Mouse (Mus musculus) heart, postnatal 14 days (tissue): ENCODE data around the gene Mthfd1l. TPM values are rescaled to one million over a fixed set of nuclear protein-coding genes. Genes with fewer than 3 reads are reported as not detected.
"Not testable (repeated sequence)": the region's sequence is repeated elsewhere in the genome, so short reads cannot be mapped to it uniquely, and the experiment has no call there.

Source experiments
- DNase-seq, 2 experiments: peaks; one replicate each; pipeline ENCODE4 v3.0.0; 2021 to 2022
- intact Hi-C: fragments of 180-260 bp; cut with DNase I; formaldehyde crosslinking; loops from one replicate; pipeline ENCODE4 v1.15.1; 2025
- total RNA-seq, 2 experiments: library from RNA; stranded (reverse); gene quantifications; 2 replicates each; pipeline ENCODE4 v1.2.3; 2021

The Mthfd1l gene
- total RNA-seq, 2 experiments from 2014 or later, result 1.5 to 1.7 TPM

GRCm38 (mm10) chr10:4179049-4179790 lies 206.3 kb downstream of the Mthfd1l start:
- intact Hi-C loops, result no loop called here
- peak; percentile 53 to 69 for DNase-seq

GRCm38 (mm10) chr10:4181953-4182352 lies 209.0 kb downstream of the Mthfd1l start:
- intact Hi-C loops, result no loop called here
- no peak for DNase-seq

- intact Hi-C loops, result no loop called here
- DNase-seq, result no peak
Observed at GRCm38 (mm10) chr10:4182406-4182805, 209.5 kb downstream of the Mthfd1l start.

DNA sequence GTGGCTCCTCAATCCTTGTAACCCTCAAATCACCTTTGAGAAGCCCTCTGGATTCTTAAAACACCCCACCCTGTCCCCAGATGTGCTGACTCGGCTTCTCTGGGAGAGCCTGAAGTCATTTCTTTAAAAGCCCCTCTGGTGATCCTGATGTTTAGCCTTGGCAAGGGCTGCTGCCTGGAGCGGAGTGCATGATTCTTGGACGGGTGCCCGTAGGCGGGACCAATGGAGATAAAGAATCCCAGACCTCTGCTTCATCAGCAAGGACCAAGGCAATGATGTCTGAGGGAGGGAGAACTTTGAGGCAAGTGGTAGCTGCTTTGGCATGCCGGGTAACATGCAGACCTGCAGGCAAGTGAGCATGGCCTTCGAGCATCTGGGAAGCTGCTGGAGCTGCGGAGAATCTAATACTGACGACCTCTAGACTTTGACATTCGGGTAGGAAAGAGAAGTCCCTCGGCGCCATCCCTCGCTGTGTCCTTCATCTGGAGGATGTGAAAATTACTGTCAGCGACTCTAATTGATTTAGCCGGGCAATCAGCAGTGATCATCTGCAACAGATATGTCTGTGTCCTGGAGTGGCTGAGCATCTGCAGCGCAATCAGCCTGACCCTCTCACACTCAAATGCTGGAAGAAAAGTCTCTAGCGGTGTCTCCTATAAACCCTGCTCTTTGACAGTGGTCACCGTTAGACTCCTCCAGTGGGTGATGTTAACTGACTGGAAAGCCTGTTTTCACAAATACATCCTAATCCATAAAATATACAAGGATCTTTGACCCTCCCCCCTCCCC lies 215.9 kb downstream of the Mthfd1l start:
- peak; percentile 75 to 82 for DNase-seq
- intact Hi-C loops, result no loop called here

DNA sequence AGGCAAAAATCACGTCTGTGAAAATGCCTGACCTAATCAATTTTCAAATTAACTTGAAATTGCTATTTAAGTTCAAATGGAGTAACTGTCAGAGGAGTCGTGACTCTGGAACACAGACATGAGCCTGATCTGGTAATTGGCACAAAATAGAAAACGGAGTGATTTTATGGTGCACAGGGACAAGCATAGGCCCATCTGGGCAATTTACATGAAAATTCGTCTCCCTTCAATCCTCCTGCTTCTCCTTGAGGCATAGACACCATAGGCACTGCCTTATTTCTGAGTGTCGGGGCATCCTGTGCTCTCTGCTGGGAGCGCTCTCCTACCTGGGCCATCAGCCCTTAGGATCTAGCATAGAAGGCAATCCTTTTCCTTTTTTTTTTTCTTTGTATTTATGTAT lies 216.5 kb downstream of the Mthfd1l start:
- DNase-seq, result no peak
- intact Hi-C loops, result no loop called here

DNA sequence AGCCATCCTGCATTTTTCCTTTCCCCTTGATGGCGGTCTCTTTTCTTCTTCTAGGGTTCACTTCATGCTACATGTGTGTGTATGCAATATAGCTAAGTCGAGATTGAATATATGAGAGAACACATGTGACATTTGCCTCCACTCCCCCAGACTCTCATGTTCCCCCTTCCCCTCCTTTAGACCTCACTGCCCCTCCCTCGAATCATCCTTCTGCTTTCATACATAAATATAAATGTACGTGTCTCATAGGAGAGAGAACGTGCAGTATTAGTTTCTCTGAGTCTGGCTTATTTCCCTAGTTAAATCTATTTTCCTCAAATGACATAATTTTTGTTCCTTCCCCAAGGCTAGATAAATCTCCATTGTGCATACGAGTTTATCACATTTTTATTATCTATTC lies 226.1 kb downstream of the Mthfd1l start:
- no peak for DNase-seq
- intact Hi-C loops, result no loop called here

- DNase-seq, result no peak
- intact Hi-C loops, result no loop called here
Observed at GRCm38 (mm10) chr10:4199926-4200325, 227.0 kb downstream of the Mthfd1l start.

DNA sequence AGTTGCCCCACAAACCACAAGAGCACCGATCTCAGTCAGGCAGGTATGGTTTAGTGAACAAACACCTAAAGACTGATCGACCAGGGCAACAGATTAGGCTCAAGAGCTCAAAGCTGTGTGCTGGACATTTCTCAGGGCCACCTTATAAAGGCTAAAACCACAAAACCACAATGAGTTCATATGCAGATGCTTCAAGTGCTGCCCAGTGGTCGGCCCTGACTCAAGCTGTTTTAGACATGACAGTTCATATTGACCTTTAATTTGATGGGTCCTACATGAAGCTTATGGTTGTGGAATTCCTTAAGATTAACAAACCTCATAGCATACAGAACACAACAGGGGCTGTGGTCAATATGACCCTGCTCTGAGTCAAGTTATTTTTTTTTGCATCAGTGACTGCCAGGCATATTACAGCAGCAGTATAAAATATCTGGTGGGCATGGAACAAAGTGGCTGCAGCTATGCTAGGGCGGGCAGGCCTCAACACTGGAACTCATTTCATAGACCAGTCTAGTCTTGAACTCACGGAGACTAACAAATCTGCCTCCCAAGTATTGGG lies 227.7 kb downstream of the Mthfd1l start:
- DNase-seq, result no peak
- intact Hi-C loops, result no loop called here

GRCm38 (mm10) chr10:4201141-4201540 lies 228.2 kb downstream of the Mthfd1l start:
- DNase-seq, result no peak
- intact Hi-C loops, result no loop called here

DNA sequence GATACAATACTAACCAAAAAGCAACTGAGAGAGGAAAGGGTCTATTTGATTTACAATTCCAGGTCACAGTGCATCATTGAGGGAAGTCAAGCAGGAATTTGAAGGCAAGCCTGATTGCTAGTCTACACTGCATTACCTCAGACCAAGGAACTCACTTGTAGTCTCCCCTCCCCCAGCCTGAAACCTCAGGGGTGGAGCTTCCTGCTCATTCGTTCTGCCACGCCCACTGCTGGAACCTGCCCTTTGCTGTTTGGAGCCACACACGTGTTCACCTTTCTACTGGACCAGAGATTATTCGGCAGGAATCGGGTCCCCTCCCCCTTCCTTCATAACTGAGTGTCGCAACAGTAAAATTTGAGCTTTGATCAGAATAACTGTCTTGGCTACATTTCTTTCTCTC lies 230.7 kb downstream of the Mthfd1l start:
- DNase-seq, intact Hi-C loops: not testable (repeated sequence)

DNA sequence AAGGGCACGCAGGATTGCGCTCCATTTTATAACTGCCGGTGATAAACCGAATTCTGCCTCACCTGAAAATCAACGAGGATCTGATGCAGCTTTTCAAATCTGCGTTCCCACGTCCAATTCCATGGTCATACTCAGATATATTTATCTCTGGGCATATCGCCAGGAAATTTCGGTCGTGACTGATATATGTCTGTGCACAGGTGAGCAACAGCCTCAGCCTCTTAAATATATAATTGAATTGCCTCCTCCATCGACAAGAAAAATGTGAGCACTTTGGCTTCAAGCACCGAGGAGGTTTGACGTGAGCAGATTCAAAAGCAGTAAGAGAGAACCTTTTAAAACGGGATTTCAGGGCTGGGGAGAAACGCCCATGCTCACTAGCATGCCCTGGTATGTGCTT lies 236.1 kb downstream of the Mthfd1l start:
- DNase-seq, result no peak
- intact Hi-C loops, result no loop called here

GRCm38 (mm10) chr10:4210313-4211066 lies 237.6 kb downstream of the Mthfd1l start:
- intact Hi-C loops, result no loop called here
- peak in 1 of 2 experiments; percentile 9 for DNase-seq

DNA sequence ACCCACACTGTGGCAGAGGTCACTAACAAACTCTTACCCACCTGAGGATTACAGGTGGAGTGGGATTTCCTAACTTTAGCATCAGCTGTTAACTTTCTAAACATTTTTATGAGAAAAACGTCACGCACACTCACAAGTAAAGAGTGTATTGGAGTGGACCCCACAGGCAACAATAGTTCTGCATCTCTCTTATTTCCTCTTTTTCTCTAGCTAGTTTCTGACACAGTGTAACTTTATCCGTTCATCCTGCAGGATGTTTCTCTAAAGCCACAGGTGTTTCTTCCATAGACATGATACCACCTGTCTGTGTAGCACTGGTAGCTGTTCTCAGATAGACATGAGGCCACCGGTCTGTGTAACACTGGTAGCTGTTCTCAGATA lies 238.1 kb downstream of the Mthfd1l start:
- DNase-seq, result no peak
- intact Hi-C loops, result no loop called here

Other genes with a start within 250 kb of the Mthfd1l start
- 10 to 100 TPM; 16.3 to 16.4 TPM for gene Plekhg1, start 232.8 kb upstream of the Mthfd1l start, total RNA-seq